Mouse (Mus musculus): ENCODE results near the gene Apba2.

- TF ChIP-seq CTCF (IDR thresholded peaks at IDR 0.05; ENCODE audit: low read depth, low read length) (no peak), POLR2A (IDR thresholded peaks at IDR 0.05; ENCODE audit: borderline replicate concordance, low read depth, low read length) (no peak)
Measured at GRCm38 (mm10) chr7:64569676-64570075, 68.2 kb downstream of the Apba2 start.
